Mouse (Mus musculus): ENCODE measurements around the gene Pik3ip1. TPM values are rescaled to one million over a fixed set of nuclear protein-coding genes. Genes with fewer than 3 reads are reported as not detected.
A peak's percentile ranks its signal among the peaks of the same experiment; 100 is the strongest.

The Pik3ip1 gene
- polyA plus RNA-seq, 1 experiment from 2014 or later, result 18.7 TPM

DNA sequence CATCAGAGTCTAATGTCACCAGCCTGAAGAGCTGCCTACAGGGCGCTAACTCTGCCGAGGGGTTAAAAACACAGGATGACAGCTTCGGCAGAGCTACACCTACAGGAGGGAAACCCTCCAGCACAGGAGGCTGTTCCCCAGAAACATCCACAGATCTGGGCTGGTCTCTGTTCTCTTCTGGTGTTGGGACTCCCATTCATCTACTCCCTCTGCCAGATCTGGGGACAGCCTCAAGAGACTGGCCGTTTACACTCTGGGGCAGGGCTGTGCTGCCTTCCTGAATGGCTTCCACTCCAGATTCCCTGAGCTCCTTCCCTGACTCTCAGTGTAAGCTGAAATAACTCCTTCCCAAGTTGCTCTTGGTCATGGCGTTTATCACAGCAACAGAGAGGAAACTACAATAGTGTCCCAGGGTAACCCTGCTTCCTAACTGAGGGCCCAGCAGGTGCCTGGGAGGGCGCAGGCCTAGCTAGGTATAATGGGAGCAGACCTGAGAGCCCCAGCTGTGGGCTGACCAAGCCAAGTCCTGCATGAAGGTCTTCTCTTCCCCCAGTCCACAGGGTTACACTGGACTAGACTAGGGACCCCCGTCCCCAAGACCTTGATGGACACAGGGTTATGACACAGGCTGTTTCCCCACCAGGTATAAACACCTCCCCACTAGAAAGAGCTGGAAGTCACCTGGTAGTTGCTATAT, 41.5 kb downstream of the Pik3ip1 start:
- Histone ChIP-seq H3K36me3 (ENCODE audit: poor library complexity, severe bottlenecking) (no peaks in the 10 kb centered on the region), H3K27me3 (no peaks in the 10 kb centered on the region), H3K9me3 (replicated peaks) (no peaks in the 10 kb centered on the region), H3K4me2 (peak overlapping the region; percentile 82), H3K9ac (peak overlapping the region; percentile 84), H3K4me1 (peaks cover 52% of the 10 kb centered on the region), H3K4me3 (peak overlapping the region; percentile 64), H3K27ac (peak overlapping the region; percentile 89)
- WGBS, result 20% methylated on average over 7 of the region's 7 CpGs
- ATAC-seq, result peak; percentile 53

- H3K27me3 ChIP-seq, result no peaks in the 10 kb centered on the region
- H3K27ac ChIP-seq, result peak overlapping the region; percentile 74
- peaks cover 52% of the 10 kb centered on the region for H3K4me1 ChIP-seq
- peak overlapping the region; percentile 47 for H3K9ac ChIP-seq
- 14% methylated on average over 7 of the region's 7 CpGs for WGBS
- H3K4me3 ChIP-seq, result 0 out of 2 replicates have a peak overlapping the region, but pooled peaks have one; percentile 0
- no peak for ATAC-seq
- no peaks in the 10 kb centered on the region for H3K9me3 ChIP-seq (replicated peaks)
- H3K4me2 ChIP-seq, result peak overlapping the region; percentile 38
- H3K36me3 ChIP-seq (ENCODE audit: poor library complexity, severe bottlenecking), result no peaks in the 10 kb centered on the region
These were observed 43.5 kb downstream of the Pik3ip1 start for GRCm38 (mm10) chr11:3373591-3374292.

- H3K4me3 ChIP-seq, result 0 out of 2 replicates have a peak overlapping the region, but pooled peaks have one; percentile 0
- H3K4me1 ChIP-seq, result peaks cover 47% of the 10 kb centered on the region
- no peaks in the 10 kb centered on the region for H3K9me3 ChIP-seq (replicated peaks)
- H3K9ac ChIP-seq, result peak overlapping the region; percentile 47
- peak overlapping the region; percentile 38 for H3K4me2 ChIP-seq
- peak overlapping the region; percentile 74 for H3K27ac ChIP-seq
- WGBS, result 7% methylated on average over 7 of the region's 7 CpGs
- no peak for ATAC-seq
- H3K27me3 ChIP-seq, result no peaks in the 10 kb centered on the region
- H3K36me3 ChIP-seq (ENCODE audit: poor library complexity, severe bottlenecking), result no peaks in the 10 kb centered on the region
These were observed 44.1 kb downstream of the Pik3ip1 start for GRCm38 (mm10) chr11:3374293-3374645.

DNA sequence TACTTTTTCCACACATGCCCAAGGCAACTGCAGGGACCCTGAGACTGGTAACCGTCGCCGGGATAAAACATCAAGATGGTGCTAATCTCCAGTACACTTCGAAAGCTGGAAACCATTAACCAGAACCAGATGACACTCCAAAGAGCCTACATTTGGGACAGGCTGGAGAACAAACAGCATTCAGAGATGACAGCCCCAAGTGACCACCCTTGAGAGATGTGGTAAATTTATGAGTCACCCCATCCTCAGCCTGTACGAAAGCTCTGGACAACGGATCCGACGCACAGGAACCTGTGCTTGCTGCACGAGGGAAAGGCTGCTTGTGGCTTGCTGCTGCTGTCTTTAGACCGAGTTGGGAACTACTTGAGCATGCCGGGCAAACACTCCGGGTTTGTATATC, 44.5 kb downstream of the Pik3ip1 start:
- no peaks in the 10 kb centered on the region for H3K9me3 ChIP-seq (replicated peaks)
- peak overlapping the region; percentile 38; the same call in 1 of the 2 replicates for H3K4me2 ChIP-seq
- no peaks in the 10 kb centered on the region for H3K27me3 ChIP-seq
- H3K36me3 ChIP-seq (ENCODE audit: poor library complexity, severe bottlenecking), result no peaks in the 10 kb centered on the region
- no peak overlapping the region for H3K4me3 ChIP-seq
- ATAC-seq, result no peak
- WGBS, result 78% methylated on average over 12 of the region's 12 CpGs
- peak overlapping the region; percentile 47; the same call in 1 of the 2 replicates for H3K9ac ChIP-seq
- H3K4me1 ChIP-seq, result peaks cover 42% of the 10 kb centered on the region
- H3K27ac ChIP-seq, result peak overlapping the region; percentile 74

DNA sequence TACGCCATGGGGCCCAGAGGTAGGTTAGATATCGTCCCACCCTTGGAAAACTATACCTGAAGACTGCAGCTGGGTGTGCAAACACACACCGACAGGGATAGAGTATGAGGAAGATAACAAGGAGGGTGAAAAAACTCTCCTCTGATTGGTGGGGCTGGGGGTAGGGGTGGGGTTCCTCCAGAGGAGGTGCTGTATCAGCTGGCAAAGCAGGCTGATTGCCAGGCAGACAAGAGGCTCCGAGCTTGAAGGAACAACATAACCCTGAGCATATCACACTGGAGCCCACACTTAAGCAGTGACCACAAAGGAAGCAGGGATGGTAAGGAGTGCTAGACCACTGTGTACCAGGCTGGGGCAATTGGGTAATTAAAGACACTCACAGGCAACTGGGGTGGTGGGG, 49.2 kb downstream of the Pik3ip1 start:
- Histone ChIP-seq H3K27me3 (no peaks in the 10 kb centered on the region), H3K4me2 (no peak overlapping the region), H3K9ac (no peak overlapping the region), H3K27ac (no peak overlapping the region), H3K36me3 (ENCODE audit: poor library complexity, severe bottlenecking) (peaks cover 9% of the 10 kb centered on the region), H3K4me3 (no peak overlapping the region), H3K4me1 (peaks cover 9% of the 10 kb centered on the region), H3K9me3 (replicated peaks) (no peaks in the 10 kb centered on the region)
- WGBS, result 92% methylated on average over 4 of the region's 4 CpGs
- no peak for ATAC-seq

DNA sequence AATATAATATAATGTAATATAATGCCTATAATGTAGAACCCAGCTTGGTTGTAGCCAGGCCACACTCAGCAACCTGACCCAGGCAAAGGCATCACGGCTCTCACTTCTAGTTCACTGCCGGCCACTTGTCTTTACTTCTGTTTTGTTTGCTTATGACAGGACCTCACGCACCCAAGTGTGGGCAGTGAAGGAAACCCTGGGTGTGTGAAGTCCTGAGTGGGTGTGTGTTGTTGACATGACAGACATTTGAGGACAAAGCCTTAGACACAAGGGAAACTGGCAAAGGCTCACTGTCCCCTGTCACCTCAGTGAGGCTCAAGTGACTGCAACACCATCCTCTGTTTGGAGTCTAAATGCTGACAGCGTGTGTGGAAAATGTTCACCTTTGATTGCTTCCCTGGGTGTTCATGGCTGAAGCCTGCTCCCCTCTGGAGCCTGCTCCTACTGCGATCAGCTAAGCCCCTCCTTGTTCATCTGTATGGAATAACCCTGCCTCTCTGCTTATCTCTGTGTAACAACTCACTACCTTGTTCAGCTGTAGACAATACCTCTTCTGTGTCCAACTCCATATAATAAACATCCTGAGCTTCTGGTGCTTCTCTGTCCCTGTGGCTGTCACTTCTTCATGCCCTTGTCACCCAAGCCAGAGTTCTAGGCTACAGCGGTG, 51.1 kb downstream of the Pik3ip1 start:
- 96% methylated on average over 6 of the region's 6 CpGs for WGBS
- no peak for ATAC-seq
- H3K4me1 ChIP-seq, result peaks cover 3% of the 10 kb centered on the region; the same call in 1 of the 2 replicates
- no peak overlapping the region for H3K4me3 ChIP-seq
- no peaks in the 10 kb centered on the region for H3K9me3 ChIP-seq (replicated peaks)
- H3K27ac ChIP-seq, result no peak overlapping the region
- no peak overlapping the region for H3K4me2 ChIP-seq
- H3K36me3 ChIP-seq (ENCODE audit: poor library complexity, severe bottlenecking), result peaks cover 9% of the 10 kb centered on the region
- no peak overlapping the region for H3K9ac ChIP-seq
- no peaks in the 10 kb centered on the region for H3K27me3 ChIP-seq

GRCm38 (mm10) chr11:3382602-3383594, 52.7 kb downstream of the Pik3ip1 start:
- H3K27ac ChIP-seq, result no peak overlapping the region
- no peaks in the 10 kb centered on the region for H3K9me3 ChIP-seq (replicated peaks)
- 67% methylated on average over 5 of the region's 5 CpGs for whole genome bisulfite sequencing
- no peaks in the 10 kb centered on the region for H3K27me3 ChIP-seq
- no peak overlapping the region for H3K9ac ChIP-seq
- peaks cover 3% of the 10 kb centered on the region; the same call in 1 of the 2 replicates for H3K4me1 ChIP-seq
- no peak for ATAC-seq
- no peak overlapping the region for H3K4me2 ChIP-seq
- H3K4me3 ChIP-seq, result no peak overlapping the region
- peaks cover 9% of the 10 kb centered on the region for H3K36me3 ChIP-seq (ENCODE audit: poor library complexity, severe bottlenecking)

GRCm38 (mm10) chr11:3386941-3387368, 56.8 kb downstream of the Pik3ip1 start:
- Histone ChIP-seq H3K4me3 (no peak overlapping the region), H3K36me3 (ENCODE audit: poor library complexity, severe bottlenecking) (peaks cover 7% of the 10 kb centered on the region), H3K27ac (no peak overlapping the region), H3K4me1 (peaks cover 3% of the 10 kb centered on the region; the same call in 1 of the 2 replicates), H3K27me3 (no peaks in the 10 kb centered on the region), H3K9ac (no peak overlapping the region), H3K9me3 (replicated peaks) (no peaks in the 10 kb centered on the region), H3K4me2 (no peak overlapping the region)
- peak; percentile 79 for ATAC-seq
- 33% methylated on average over 4 of the region's 4 CpGs for WGBS

- H3K9ac ChIP-seq, result no peak overlapping the region
- no peak for ATAC-seq
- H3K27ac ChIP-seq, result no peak overlapping the region
- peaks cover 7% of the 10 kb centered on the region for H3K36me3 ChIP-seq (ENCODE audit: poor library complexity, severe bottlenecking)
- peaks cover 3% of the 10 kb centered on the region; the same call in 1 of the 2 replicates for H3K4me1 ChIP-seq
- WGBS, result 90% methylated on average over 6 of the region's 6 CpGs
- H3K27me3 ChIP-seq, result no peaks in the 10 kb centered on the region
- H3K4me3 ChIP-seq, result no peak overlapping the region
- no peaks in the 10 kb centered on the region for H3K9me3 ChIP-seq (replicated peaks)
- no peak overlapping the region for H3K4me2 ChIP-seq
These were observed 57.4 kb downstream of the Pik3ip1 start for GRCm38 (mm10) chr11:3387482-3388196.

DNA sequence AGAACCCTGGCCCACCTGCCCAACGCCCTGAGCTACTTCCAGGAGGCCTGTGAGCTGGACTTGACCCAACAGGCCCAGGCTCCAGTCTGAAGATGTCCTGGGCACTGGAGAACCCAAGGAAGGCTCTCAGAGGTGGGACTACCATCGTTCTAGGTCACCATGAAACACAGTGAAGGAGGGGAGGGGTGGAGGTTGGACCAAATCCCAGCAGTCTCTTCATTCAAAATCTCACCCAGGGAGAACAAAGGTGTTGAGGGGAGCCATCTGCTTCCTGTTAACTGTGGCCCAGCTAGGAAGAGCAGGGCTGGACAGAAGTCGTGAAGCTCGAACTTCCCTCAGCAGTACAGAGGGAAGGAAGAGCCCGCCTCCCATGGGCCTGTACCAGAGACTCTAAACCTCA, 59.8 kb downstream of the Pik3ip1 start:
- 74% methylated on average over 5 of the region's 5 CpGs for WGBS
- no peak overlapping the region for H3K4me3 ChIP-seq
- no peak overlapping the region for H3K27ac ChIP-seq
- H3K4me2 ChIP-seq, result no peak overlapping the region
- peaks cover 9% of the 10 kb centered on the region; the same call in 1 of the 2 replicates for H3K4me1 ChIP-seq
- H3K9me3 ChIP-seq (replicated peaks), result no peaks in the 10 kb centered on the region
- no peak for ATAC-seq
- H3K36me3 ChIP-seq (ENCODE audit: poor library complexity, severe bottlenecking), result no peaks in the 10 kb centered on the region
- no peak overlapping the region for H3K9ac ChIP-seq
- H3K27me3 ChIP-seq, result no peaks in the 10 kb centered on the region

DNA sequence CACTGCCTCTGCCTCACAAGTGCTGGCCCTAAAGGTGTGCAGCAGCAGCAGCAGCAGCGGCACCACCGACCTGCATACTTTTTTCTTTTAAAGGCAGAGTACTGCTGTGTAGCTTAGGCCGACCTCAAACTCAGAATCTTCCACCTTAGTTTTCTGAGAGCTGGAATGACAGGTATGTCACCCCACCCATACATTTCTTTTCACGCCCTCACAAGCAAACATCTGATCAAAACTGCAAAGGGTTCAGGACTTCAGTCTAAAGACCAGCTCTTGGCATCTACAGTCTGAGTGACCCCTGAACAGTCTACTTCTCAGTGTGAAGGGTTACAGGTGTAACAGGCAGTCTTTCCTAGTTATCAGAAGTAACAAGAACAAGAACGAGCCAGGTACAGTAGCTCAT, 60.6 kb downstream of the Pik3ip1 start:
- Histone ChIP-seq H3K4me1 (peaks cover 9% of the 10 kb centered on the region; the same call in 1 of the 2 replicates), H3K9ac (no peak overlapping the region), H3K4me3 (no peak overlapping the region), H3K27ac (no peak overlapping the region; the same call in 1 of the 2 replicates), H3K27me3 (no peaks in the 10 kb centered on the region), H3K4me2 (no peak overlapping the region), H3K36me3 (ENCODE audit: poor library complexity, severe bottlenecking) (no peaks in the 10 kb centered on the region), H3K9me3 (replicated peaks) (no peaks in the 10 kb centered on the region)
- no peak for ATAC-seq
- 86% methylated on average over 5 of the region's 5 CpGs for WGBS

Measured in forebrain, embryonic 13.5 days (tissue).